Comparison of ENCODE assay signal across 31 mouse cellular contexts in genomic region chr14:92591592-92592198, GRCm38 (mm10).
DNase-seq lines count a peak whose midpoint lies in the region; ATAC-seq lines count a peak whose summit lies in the region.
"Had no signal": no experiment of that assay in that cellular context is flagged by ENCODE, and none has a peak within 500 bp of the region (broad histone marks: within the 10 kb centered on the region; RNA-seq: fewer than 3 reads in every experiment).

No protein-coding gene starts in this region.

- no peak for DNase-seq in forebrain, embryonic 10.5 days (ENCODE audit: extremely low spot score, low spot score)
- DNase-seq in midbrain, embryonic 10.5 days (ENCODE audit: low spot score) = no peak
- DNase-seq in hindbrain, embryonic 11.5 days (ENCODE audit: low spot score) = peak; percentile 4
- DNase-seq in midbrain, embryonic 14.5 days = peak; percentile 45
- no peak for DNase-seq in spleen, adult 12 weeks (ENCODE audit: low spot score)
- DNase-seq: adrenal gland, adult 2 months; cerebellum, adult 18-20 months; cerebellum, postnatal 14 days; gastrocnemius, postnatal 10 days; heart, postnatal 4 days; kidney, adult 9 months; kidney, postnatal 14 days; liver; lung, postnatal 36 days; thymus, adult 2 months; thymus, postnatal 4 days had no signal

- no peaks in the 10 kb centered on the region for H3K27me3 ChIP-seq in forebrain, embryonic 12.5 days
- no peaks in the 10 kb centered on the region for H3K27me3 ChIP-seq in forebrain, embryonic 10.5 days (ENCODE audit: poor library complexity, severe bottlenecking)
- H3K27me3 ChIP-seq in midbrain, embryonic 12.5 days = no peaks in the 10 kb centered on the region
- no peaks in the 10 kb centered on the region for H3K27me3 ChIP-seq in midbrain, embryonic 10.5 days (ENCODE audit: low read depth, poor library complexity, severe bottlenecking)
- no peaks in the 10 kb centered on the region for H3K27me3 ChIP-seq in hindbrain, embryonic 11.5 days (ENCODE audit: control insufficient read depth, insufficient read depth, low read length)
- no peaks in the 10 kb centered on the region for H3K27me3 ChIP-seq in midbrain, embryonic 14.5 days (ENCODE audit: control insufficient read depth, insufficient read depth, low read length)
- H3K27me3 ChIP-seq: CH12.LX; embryonic facial prominence, embryonic 12.5 days; intestine, embryonic 15.5 days; liver, embryonic 15.5 days; lung, embryonic 15.5 days; megakaryocyte, embryonic 14.5 days; Patski had no signal

- no peak overlapping the region for H3K9ac ChIP-seq in forebrain, embryonic 12.5 days
- no peak overlapping the region for H3K9ac ChIP-seq in midbrain, embryonic 12.5 days (replicated peaks)
- H3K9ac ChIP-seq in hindbrain, embryonic 11.5 days (ENCODE audit: low read depth, low read length) = no peak overlapping the region
- no peak overlapping the region for H3K9ac ChIP-seq in midbrain, embryonic 14.5 days (replicated peaks; ENCODE audit: low read length)
- H3K9ac ChIP-seq: embryonic facial prominence, embryonic 12.5 days; intestine, embryonic 15.5 days; liver, embryonic 15.5 days; lung, embryonic 15.5 days had no signal

- H3K36me3 ChIP-seq in forebrain, embryonic 12.5 days (replicated peaks) = no peaks in the 10 kb centered on the region
- no peaks in the 10 kb centered on the region for H3K36me3 ChIP-seq in forebrain, embryonic 10.5 days (replicated peaks)
- H3K36me3 ChIP-seq in midbrain, embryonic 12.5 days = no peaks in the 10 kb centered on the region
- no peaks in the 10 kb centered on the region for H3K36me3 ChIP-seq in midbrain, embryonic 10.5 days
- H3K36me3 ChIP-seq in hindbrain, embryonic 11.5 days (ENCODE audit: control insufficient read depth, insufficient read depth, low read length) = no peaks in the 10 kb centered on the region
- no peaks in the 10 kb centered on the region for H3K36me3 ChIP-seq in midbrain, embryonic 14.5 days (ENCODE audit: control insufficient read depth, insufficient read depth, low read length)
- H3K36me3 ChIP-seq: embryonic facial prominence, embryonic 12.5 days; G1E; heart, embryonic 10.5 days; intestine, embryonic 15.5 days; limb, embryonic 10.5 days; liver, embryonic 15.5 days; lung, embryonic 15.5 days had no signal

- no peaks in the 10 kb centered on the region for H3K9me3 ChIP-seq in forebrain, embryonic 12.5 days
- H3K9me3 ChIP-seq in forebrain, embryonic 10.5 days = no peaks in the 10 kb centered on the region
- no peaks in the 10 kb centered on the region for H3K9me3 ChIP-seq in midbrain, embryonic 12.5 days
- no peaks in the 10 kb centered on the region for H3K9me3 ChIP-seq in midbrain, embryonic 10.5 days (replicated peaks)
- H3K9me3 ChIP-seq in hindbrain, embryonic 11.5 days (ENCODE audit: control insufficient read depth, low read length) = no peaks in the 10 kb centered on the region
- no peaks in the 10 kb centered on the region for H3K9me3 ChIP-seq in midbrain, embryonic 14.5 days (ENCODE audit: control insufficient read depth, low read length)
- H3K9me3 ChIP-seq: embryonic facial prominence, embryonic 12.5 days; heart, embryonic 10.5 days; intestine, embryonic 15.5 days; limb, embryonic 10.5 days; liver, embryonic 15.5 days; lung, embryonic 15.5 days; megakaryocyte, embryonic 14.5 days had no signal

- no peak overlapping the region for H3K4me2 ChIP-seq in forebrain, embryonic 12.5 days
- H3K4me2 ChIP-seq in midbrain, embryonic 12.5 days (replicated peaks) = no peak overlapping the region
- no peak overlapping the region for H3K4me2 ChIP-seq in hindbrain, embryonic 11.5 days (replicated peaks; ENCODE audit: low read depth, low read length)
- no peak overlapping the region for H3K4me2 ChIP-seq in midbrain, embryonic 14.5 days (ENCODE audit: low read length)
- H3K4me2 ChIP-seq: embryonic facial prominence, embryonic 12.5 days; intestine, embryonic 15.5 days; liver, embryonic 15.5 days; lung, embryonic 15.5 days had no signal

- H3K27ac ChIP-seq in forebrain, embryonic 12.5 days = no peak overlapping the region
- H3K27ac ChIP-seq in forebrain, embryonic 10.5 days = no peak overlapping the region
- H3K27ac ChIP-seq in midbrain, embryonic 12.5 days (replicated peaks) = no peak overlapping the region
- H3K27ac ChIP-seq in midbrain, embryonic 10.5 days (replicated peaks) = no peak overlapping the region
- no peak overlapping the region for H3K27ac ChIP-seq in hindbrain, embryonic 11.5 days (ENCODE audit: low read depth, low read length)
- H3K27ac ChIP-seq in midbrain, embryonic 14.5 days (replicated peaks; ENCODE audit: low read depth, low read length) = no peak overlapping the region
- H3K27ac ChIP-seq: embryonic facial prominence, embryonic 12.5 days; heart, embryonic 10.5 days; intestine, embryonic 15.5 days; limb, embryonic 10.5 days; liver, embryonic 15.5 days; lung, embryonic 15.5 days; stomach, postnatal 0 days had no signal

- ATAC-seq in forebrain, embryonic 12.5 days (ENCODE audit: low FRiP score) = peak; percentile 46; the same call in 1 of the 2 replicates
- peak; percentile 68; the same call in 1 of the 2 replicates for ATAC-seq in midbrain, embryonic 12.5 days (ENCODE audit: low FRiP score, low read depth)
- ATAC-seq in hindbrain, embryonic 11.5 days (ENCODE audit: low FRiP score) = peak; percentile 73
- peak; percentile 34; the same call in 1 of the 2 replicates for ATAC-seq in midbrain, embryonic 14.5 days (ENCODE audit: low FRiP score, low TSS enrichment)
- no peak for ATAC-seq in inflammation-experienced regulatory T-cells, adult 6 months
- ATAC-seq: intestine, embryonic 15.5 days; Patski had no signal

- H3K4me1 ChIP-seq in forebrain, embryonic 12.5 days = 0 out of 2 replicates have a peak, but pooled peaks cover 3% of the 10 kb centered on the region
- no peaks in the 10 kb centered on the region for H3K4me1 ChIP-seq in forebrain, embryonic 10.5 days
- 0 out of 2 replicates have a peak, but pooled peaks cover 3% of the 10 kb centered on the region for H3K4me1 ChIP-seq in midbrain, embryonic 12.5 days
- no peaks in the 10 kb centered on the region for H3K4me1 ChIP-seq in midbrain, embryonic 10.5 days
- no peaks in the 10 kb centered on the region for H3K4me1 ChIP-seq in hindbrain, embryonic 11.5 days (replicated peaks; ENCODE audit: control insufficient read depth, insufficient read depth, low read length)
- no peaks in the 10 kb centered on the region for H3K4me1 ChIP-seq in midbrain, embryonic 14.5 days (ENCODE audit: control insufficient read depth, insufficient read depth, low read length)
- H3K4me1 ChIP-seq: embryonic facial prominence, embryonic 12.5 days; heart, embryonic 10.5 days; intestine, embryonic 15.5 days; limb, embryonic 10.5 days; liver, embryonic 15.5 days; lung, embryonic 15.5 days had no signal

- WGBS in forebrain, embryonic 12.5 days = 65% methylated on average over 7 of the region's 7 CpGs
- 82% methylated on average over 7 of the region's 7 CpGs for WGBS in forebrain, embryonic 10.5 days
- WGBS in midbrain, embryonic 12.5 days = 62% methylated on average over 7 of the region's 7 CpGs
- WGBS in midbrain, embryonic 10.5 days = 81% methylated on average over 7 of the region's 7 CpGs
- 61% methylated on average over 7 of the region's 7 CpGs for WGBS in hindbrain, embryonic 11.5 days
- WGBS in midbrain, embryonic 14.5 days = 40% methylated on average over 7 of the region's 7 CpGs

- no peak overlapping the region for H3K4me3 ChIP-seq in forebrain, embryonic 12.5 days (replicated peaks)
- no peak overlapping the region for H3K4me3 ChIP-seq in forebrain, embryonic 10.5 days
- no peak overlapping the region for H3K4me3 ChIP-seq in midbrain, embryonic 12.5 days
- no peak overlapping the region for H3K4me3 ChIP-seq in midbrain, embryonic 10.5 days
- no peak overlapping the region for H3K4me3 ChIP-seq in hindbrain, embryonic 11.5 days (ENCODE audit: low read depth, low read length)
- no peak overlapping the region for H3K4me3 ChIP-seq in midbrain, embryonic 14.5 days (replicated peaks; ENCODE audit: low read depth, low read length)
- H3K4me3 ChIP-seq: embryonic facial prominence, embryonic 12.5 days; erythroblast, embryonic 14.5 days; heart, embryonic 10.5 days; intestine, embryonic 15.5 days; limb, embryonic 10.5 days; liver, embryonic 15.5 days; lung, embryonic 15.5 days; megakaryocyte, embryonic 14.5 days had no signal

Comparison
In these comparisons a context has a peak if more than half of its experiments do, and no peak if none do; other contexts are left out.
1. DNase-seq: peak in hindbrain, embryonic 11.5 days (single experiment) and midbrain, embryonic 14.5 days (single experiment); none in forebrain, embryonic 10.5 days (single experiment), midbrain, embryonic 10.5 days (single experiment) and spleen, adult 12 weeks (single experiment).